Mouse (Mus musculus) kidney, adult 2 months (tissue): ENCODE results near the gene Asb18.

Source experiments
- CTCF ChIP-seq: fragments of 200-500 bp; conservative IDR thresholded peaks from 2 replicates; pipeline ENCODE4 v1.5.1; 2011; ENCODE audit warnings: low read depth, mild to moderate bottlenecking, control low read depth, low read length, moderate library complexity, mixed read lengths; ENCODE audit not compliant: insufficient read depth, insufficient read length
- POLR2A ChIP-seq: fragments of 200-500 bp; IDR thresholded peaks from one replicate; pipeline ENCODE4 v1.6.1; 2011; ENCODE audit warnings: low read depth, low read length, control low read depth

GRCm38 (mm10) chr1:89967585-89967984 is 46.9 kb downstream of the Asb18 start:
- TF ChIP-seq POLR2A = no peak
- no peak for TF ChIP-seq CTCF
